Mouse (Mus musculus): Measurements from ENCODE around the gene Dpt.

DNA sequence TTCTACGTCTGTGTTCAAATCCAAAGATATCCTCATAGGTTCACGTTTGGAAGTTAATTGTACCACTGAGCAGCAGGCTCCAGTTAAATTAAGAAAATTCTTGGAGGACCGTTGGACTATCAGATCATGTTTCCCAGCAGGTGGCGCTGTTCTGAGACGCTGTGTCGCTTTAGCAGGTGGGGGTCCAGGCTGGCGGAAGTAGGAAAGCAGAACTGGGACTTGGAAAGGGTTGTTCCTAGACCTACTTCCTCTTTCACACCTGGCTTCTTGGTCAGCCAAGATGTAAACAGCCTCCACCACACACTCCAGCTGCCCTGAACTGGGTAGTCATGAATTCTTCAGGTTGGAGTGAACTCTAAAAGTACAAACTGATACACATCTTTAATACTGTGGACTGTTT is 74.2 kb downstream of the Dpt start:
- TF ChIP-seq GATA1 (IDR thresholded peaks at IDR 0.05; ENCODE audit: borderline replicate concordance, low read length) (no peak), CTCF (IDR thresholded peaks at IDR 0.05; ENCODE audit: low read depth, low read length) (no peak)
